Mouse (Mus musculus) hindbrain, embryonic 12.5 days (tissue): ENCODE results near the gene Khdc3. TPM values are rescaled to one million over a fixed set of nuclear protein-coding genes. Genes with fewer than 3 reads are reported as not detected.

ENCODE experiments used
- polyA plus RNA-seq: library from polyadenylated mRNA; unstranded; fragments of >200 nt; fragmentation: Nextera tagmentation; extraction: Ambion mirVana; gene quantifications from 2 replicates; pipeline ENCODE4 v1.2.1, GENCODE M21; 2016

Khdc3 gene
- polyA plus RNA-seq, 1 experiment from 2014 or later: 0.17 TPM

Other genes starting within 250 kb of the Khdc3 start
- 14.2 and 15.0 TPM in 2 replicates for gene Pygo1, start 176.2 kb upstream of the Khdc3 start, polyA plus RNA-seq
- gene Dyx1c1, start 143.1 kb upstream of the Khdc3 start, polyA plus RNA-seq: 2.6 and 2.7 TPM in 2 replicates
- not detected in 2 replicates for gene Gm44503, start 143.0 kb upstream of the Khdc3 start, polyA plus RNA-seq
- gene Ccpg1os, start 116.5 kb upstream of the Khdc3 start, polyA plus RNA-seq: 26.5 and 27.9 TPM in 2 replicates
- 38.7 and 44.3 TPM in 2 replicates for gene Ccpg1, start 116.4 kb upstream of the Khdc3 start, polyA plus RNA-seq
- 14.0 and 15.1 TPM in 2 replicates for gene Pigb, start 61.5 kb upstream of the Khdc3 start, polyA plus RNA-seq
- 2.9 and 4.3 TPM in 2 replicates for gene Rab27a, start 57.0 kb upstream of the Khdc3 start, polyA plus RNA-seq
- 0.27 TPM in 1 of 2 replicates, not detected in the other for gene Gm20509, start 634 bp downstream of the Khdc3 start, polyA plus RNA-seq
- gene Rsl24d1, start 11.6 kb downstream of the Khdc3 start, polyA plus RNA-seq: 115 and 124 TPM in 2 replicates